Mouse (Mus musculus) spleen, adult 2 months (tissue): ENCODE data around the gene 2310030G06Rik.

Source experiments
- CTCF ChIP-seq: fragments of 200-500 bp; IDR thresholded peaks from 2 replicates; pipeline ENCODE4 v1.5.1; 2011; ENCODE audit warnings: mild to moderate bottlenecking, inconsistent platforms; ENCODE audit not compliant: insufficient read depth, insufficient read length, insufficient replicate concordance; ENCODE audit errors: extremely low read depth
- POLR2A ChIP-seq: fragments of 200-500 bp; IDR thresholded peaks from 2 replicates; pipeline ENCODE4 v1.6.1; 2011; ENCODE audit warnings: low read depth, low read length, inconsistent platforms

- TF ChIP-seq CTCF = no peak; the same call in 1 of the 2 replicates
- TF ChIP-seq POLR2A = no peak
Measured at GRCm38 (mm10) chr9:50693631-50694030, 52.7 kb downstream of the 2310030G06Rik start.
